Mouse (Mus musculus) intestine, embryonic 15.5 days (tissue): Measurements from ENCODE around the gene Ccin. TPM values are rescaled to one million over a fixed set of nuclear protein-coding genes. Genes with fewer than 3 reads are reported as not detected.
A peak's percentile ranks its signal among the peaks of the same experiment; 100 is the strongest.

ENCODE experiments used
- ATAC-seq: fragments of 200-750 bp; cut with Nextera tagmentation; 2 replicates; pipeline ENCODE4 v1.8.0; 2017; ENCODE audit warnings: moderate TSS enrichment, moderate library complexity
- H3K27ac ChIP-seq: fragments of 300-500 bp; sonication (generic); 2 replicates; pipeline ENCODE4 v1.5.1; 2015; ENCODE audit warnings: mild to moderate bottlenecking, inconsistent platforms
- H3K27me3 ChIP-seq: fragments of 300-500 bp; sonication (generic); replicated peaks from 2 replicates; pipeline ENCODE4 v1.6.1; 2015; ENCODE audit warnings: inconsistent platforms
- H3K36me3 ChIP-seq: fragments of 300-500 bp; sonication (generic); 2 replicates; pipeline ENCODE4 v1.6.1; 2015; ENCODE audit warnings: inconsistent platforms
- H3K4me1 ChIP-seq: fragments of 300-500 bp; sonication (generic); replicated peaks from 2 replicates; pipeline ENCODE4 v1.6.1; 2015; ENCODE audit warnings: inconsistent platforms
- H3K4me2 ChIP-seq: fragments of 300-500 bp; sonication (generic); replicated peaks from 2 replicates; pipeline ENCODE4 v1.6.1; 2015; ENCODE audit warnings: mild to moderate bottlenecking, inconsistent platforms
- H3K4me3 ChIP-seq: fragments of 300-500 bp; sonication (generic); replicated peaks from 2 replicates; pipeline ENCODE4 v1.5.1; 2015; ENCODE audit warnings: inconsistent platforms
- H3K9ac ChIP-seq: fragments of 300-500 bp; sonication (generic); 2 replicates; pipeline ENCODE4 v1.6.1; 2015; ENCODE audit warnings: inconsistent platforms
- H3K9me3 ChIP-seq: fragments of 300-500 bp; sonication (generic); 2 replicates; pipeline ENCODE4 v1.6.1; 2016; ENCODE audit warnings: inconsistent platforms
- WGBS: fragments of 180-500 bp; shearing (Covaris S2); methylation state at CpG from one replicate; pipeline ENCODE4 v1.1.7; 2015; 5-methylcytosine and 5-hydroxymethylcytosine counted together
- polyA plus RNA-seq: library from polyadenylated mRNA; unstranded; fragments of >200 nt; fragmentation: Nextera tagmentation; extraction: Ambion mirVana; gene quantifications from 2 replicates; pipeline ENCODE4 v1.2.1, GENCODE M21; 2015

Ccin gene
- polyA plus RNA-seq, 1 experiment from 2014 or later, result not detected

- H3K36me3 ChIP-seq, result peaks cover 46% of the 10 kb centered on the region
- no peak for ATAC-seq
- H3K27ac ChIP-seq, result no peak overlapping the region
Observed at GRCm38 (mm10) chr4:44023681-44024080, 40.4 kb downstream of the Ccin start.

GRCm38 (mm10) chr4:44024241-44024640, 41.0 kb downstream of the Ccin start:
- 98% methylated on average over 6 of the region's 6 CpGs for WGBS
- H3K9ac ChIP-seq, result no peak overlapping the region
- no peaks in the 10 kb centered on the region for H3K27me3 ChIP-seq
- no peak overlapping the region for H3K27ac ChIP-seq
- no peaks in the 10 kb centered on the region for H3K4me1 ChIP-seq
- H3K4me2 ChIP-seq, result no peak overlapping the region
- no peak for ATAC-seq
- no peaks in the 10 kb centered on the region for H3K9me3 ChIP-seq
- H3K36me3 ChIP-seq, result peaks cover 46% of the 10 kb centered on the region
- H3K4me3 ChIP-seq, result no peak overlapping the region

More at GRCm38 (mm10) chr4:44023681-44024080, 40.4 kb downstream of the Ccin start:
- H3K9ac ChIP-seq, result no peak overlapping the region
- no peaks in the 10 kb centered on the region for H3K9me3 ChIP-seq
- no peak overlapping the region for H3K4me3 ChIP-seq
- H3K4me2 ChIP-seq, result no peak overlapping the region
- H3K4me1 ChIP-seq, result no peaks in the 10 kb centered on the region
- no peaks in the 10 kb centered on the region for H3K27me3 ChIP-seq
- WGBS, result 96% methylated on average over 9 of the region's 9 CpGs

DNA sequence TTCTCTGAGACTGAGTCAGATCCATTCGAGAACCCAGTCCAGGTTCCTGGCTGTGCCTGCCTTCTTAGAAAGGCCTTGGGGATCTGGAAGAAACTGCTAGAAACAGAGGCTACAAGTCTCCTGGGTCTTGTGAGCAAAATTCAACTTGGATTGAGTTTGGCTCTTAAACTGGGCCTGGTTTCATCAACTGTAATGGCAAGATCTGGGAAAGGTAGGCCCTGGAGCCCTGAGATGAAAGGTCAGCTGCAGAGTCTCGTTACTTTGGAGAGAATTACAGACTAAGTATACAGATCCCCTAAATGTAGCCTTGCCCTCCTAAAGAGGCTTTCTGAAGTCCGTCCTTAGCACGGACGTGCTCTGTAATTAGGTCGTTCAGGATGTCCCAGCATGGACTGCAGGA, 42.3 kb downstream of the Ccin start:
- no peaks in the 10 kb centered on the region for H3K9me3 ChIP-seq
- ATAC-seq, result no peak
- H3K9ac ChIP-seq, result no peak overlapping the region
- 88% methylated on average over 6 of the region's 6 CpGs for WGBS
- H3K27me3 ChIP-seq, result no peaks in the 10 kb centered on the region
- H3K4me2 ChIP-seq, result no peak overlapping the region
- H3K4me3 ChIP-seq, result no peak overlapping the region
- no peaks in the 10 kb centered on the region for H3K4me1 ChIP-seq
- H3K27ac ChIP-seq, result no peak overlapping the region
- H3K36me3 ChIP-seq, result peaks cover 39% of the 10 kb centered on the region

DNA sequence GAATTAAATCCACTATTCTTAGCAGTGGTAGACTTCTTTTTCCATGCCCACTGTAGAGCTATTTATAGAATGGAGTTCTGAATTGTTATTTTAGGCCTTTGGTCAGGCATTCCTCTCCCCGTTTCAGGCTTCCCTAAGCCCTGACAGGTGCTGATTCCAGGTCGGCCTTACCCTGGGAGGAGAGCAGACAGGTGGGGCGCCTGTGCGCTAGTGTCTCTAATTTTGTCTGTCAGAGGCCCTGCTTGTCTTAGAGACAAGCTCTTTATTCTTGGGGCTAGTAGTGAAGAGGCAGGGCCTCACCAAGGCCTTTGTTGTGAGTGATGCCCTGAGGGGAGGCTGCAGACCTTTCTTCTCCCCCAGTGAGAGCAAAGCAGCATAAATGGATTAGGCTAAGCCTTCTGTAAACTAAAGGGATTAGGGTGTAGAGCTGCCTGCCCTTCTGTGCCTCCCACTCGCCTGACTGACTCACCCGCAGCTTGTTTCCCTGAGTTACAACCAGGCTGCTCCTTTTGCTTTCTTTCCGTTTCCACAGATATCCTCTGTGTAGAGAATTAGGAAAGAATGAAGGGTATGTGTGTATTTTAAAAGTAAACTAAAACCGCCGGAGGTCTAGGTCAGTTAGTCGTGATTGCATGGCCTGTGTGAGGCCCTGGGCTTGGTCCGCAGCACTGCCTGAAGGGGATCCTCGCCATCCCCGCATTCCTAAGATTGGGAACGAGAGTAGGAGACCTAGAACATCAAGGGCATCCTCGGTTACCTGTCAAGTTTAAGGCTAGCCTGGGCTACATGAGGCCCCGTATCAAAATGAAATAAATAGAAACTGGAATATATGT, 45.2 kb downstream of the Ccin start:
- Histone ChIP-seq H3K4me2 (no peak overlapping the region), H3K27ac (peak overlapping the region; percentile 24; the same call in 1 of the 2 replicates), H3K9ac (no peak overlapping the region), H3K4me1 (no peaks in the 10 kb centered on the region), H3K4me3 (no peak overlapping the region), H3K36me3 (peaks cover 45% of the 10 kb centered on the region), H3K9me3 (no peaks in the 10 kb centered on the region), H3K27me3 (no peaks in the 10 kb centered on the region)
- WGBS, result 32% methylated on average over 16 of the region's 16 CpGs
- ATAC-seq, result peak; percentile 60

DNA sequence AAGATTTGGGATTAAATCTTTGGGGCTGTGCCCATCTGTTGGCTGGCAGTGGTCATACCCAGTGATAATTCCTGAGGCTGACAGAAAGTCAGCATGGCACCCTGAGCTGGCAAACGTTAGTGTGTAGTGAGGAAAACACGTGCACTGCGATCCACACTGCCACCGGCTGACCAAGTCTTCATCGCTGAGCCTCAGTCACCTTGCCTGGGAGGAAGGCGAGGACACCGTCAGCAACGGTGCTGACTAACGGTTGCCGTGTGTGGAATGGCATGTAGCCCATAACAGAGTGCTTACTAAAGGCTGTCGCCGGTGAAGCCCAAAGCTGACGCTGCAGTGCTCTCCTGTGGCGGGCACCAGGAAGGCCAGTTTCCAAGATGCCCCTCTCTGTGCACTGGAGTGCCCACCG, 46.4 kb downstream of the Ccin start:
- WGBS, result 88% methylated on average over 15 of the region's 15 CpGs
- H3K36me3 ChIP-seq, result peaks cover 38% of the 10 kb centered on the region
- no peak for ATAC-seq

GRCm38 (mm10) chr4:44031521-44031920, 48.2 kb downstream of the Ccin start:
- no peaks in the 10 kb centered on the region for H3K9me3 ChIP-seq
- no peak overlapping the region for H3K9ac ChIP-seq
- H3K4me2 ChIP-seq, result no peak overlapping the region
- H3K4me3 ChIP-seq, result no peak overlapping the region
- WGBS, result 88% methylated on average over 5 of the region's 5 CpGs
- H3K36me3 ChIP-seq, result peaks cover 25% of the 10 kb centered on the region
- no peak overlapping the region for H3K27ac ChIP-seq
- ATAC-seq, result no peak
- H3K4me1 ChIP-seq, result no peaks in the 10 kb centered on the region
- H3K27me3 ChIP-seq, result no peaks in the 10 kb centered on the region

More for the DNA sequence above, 46.4 kb downstream of the Ccin start:
- Histone ChIP-seq H3K4me1 (no peaks in the 10 kb centered on the region), H3K4me2 (no peak overlapping the region), H3K9me3 (no peaks in the 10 kb centered on the region), H3K27me3 (no peaks in the 10 kb centered on the region), H3K9ac (no peak overlapping the region), H3K4me3 (no peak overlapping the region), H3K27ac (no peak overlapping the region)

Other genes with a start within 250 kb of the Ccin start
- gene Olfr159, start 212.5 kb upstream of the Ccin start, polyA plus RNA-seq, result not detected in 2 replicates
- not detected in 2 replicates for gene Olfr156, start 159.6 kb upstream of the Ccin start, polyA plus RNA-seq
- not detected in 2 replicates for gene Olfr157, start 143.3 kb upstream of the Ccin start, polyA plus RNA-seq
- not detected in 2 replicates for gene Olfr155, start 131.9 kb upstream of the Ccin start, polyA plus RNA-seq
- 16.4 and 17.0 TPM in 2 replicates for gene Reck, start 108.0 kb upstream of the Ccin start, polyA plus RNA-seq
- 85.4 and 88.7 TPM in 2 replicates for gene Glipr2, start 26.1 kb upstream of the Ccin start, polyA plus RNA-seq
- 260 and 272 TPM in 2 replicates for gene Clta, start 21.0 kb downstream of the Ccin start, polyA plus RNA-seq
- 42.0 and 47.0 TPM in 2 replicates for gene Gne, start 100.7 kb downstream of the Ccin start, polyA plus RNA-seq